Mouse (Mus musculus) A20 (cell line): Measurements from ENCODE around the gene Nmrk2.
A peak's percentile ranks its signal among the peaks of the same experiment; 100 is the strongest.

Experiments
- DNase-seq: peaks from one replicate; pipeline ENCODE4 v3.0.0-alpha.2; 2011; ENCODE audit warnings: low read depth, low spot score

Gene Nmrk2

GRCm38 (mm10) chr10:81165118-81165517, 36.7 kb downstream of the Nmrk2 start:
- DNase-seq, result no peak

DNA sequence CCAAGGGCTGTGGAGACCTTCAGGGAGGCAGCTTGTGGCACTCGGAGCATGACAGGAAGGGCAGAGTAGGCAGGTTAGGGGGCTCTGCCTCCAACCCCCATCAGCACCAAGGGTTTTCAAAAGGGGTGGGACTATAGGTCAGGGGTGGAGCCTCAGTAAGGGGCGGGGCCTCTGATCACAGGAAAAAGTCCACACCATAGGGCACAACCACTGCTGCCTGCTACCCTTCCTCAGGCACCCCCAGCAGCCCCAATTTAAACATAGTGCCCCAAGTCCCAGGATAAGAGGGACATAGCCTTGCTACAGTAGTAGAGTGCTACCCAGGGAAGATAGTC, 39.6 kb downstream of the Nmrk2 start:
- DNase-seq, result peak; percentile 42

GRCm38 (mm10) chr10:81161602-81162317, 40.1 kb downstream of the Nmrk2 start:
- DNase-seq, result peak; percentile 33

- DNase-seq, result no peak
These were observed 47.1 kb downstream of the Nmrk2 start for GRCm38 (mm10) chr10:81154736-81155135.

- no peak for DNase-seq
These were observed 47.5 kb downstream of the Nmrk2 start for GRCm38 (mm10) chr10:81154313-81154712.

- no peak for DNase-seq
These were observed 49.2 kb downstream of the Nmrk2 start for GRCm38 (mm10) chr10:81152609-81153008.

GRCm38 (mm10) chr10:81151261-81151660, 50.6 kb downstream of the Nmrk2 start:
- no peak for DNase-seq
